Mouse (Mus musculus): ENCODE measurements around the gene Fam206a. TPM values are rescaled to one million over a fixed set of nuclear protein-coding genes. Genes with fewer than 3 reads are reported as not detected.

Gene Fam206a
- polyA plus RNA-seq, 1 experiment from 2014 or later = 17.8 TPM

DNA sequence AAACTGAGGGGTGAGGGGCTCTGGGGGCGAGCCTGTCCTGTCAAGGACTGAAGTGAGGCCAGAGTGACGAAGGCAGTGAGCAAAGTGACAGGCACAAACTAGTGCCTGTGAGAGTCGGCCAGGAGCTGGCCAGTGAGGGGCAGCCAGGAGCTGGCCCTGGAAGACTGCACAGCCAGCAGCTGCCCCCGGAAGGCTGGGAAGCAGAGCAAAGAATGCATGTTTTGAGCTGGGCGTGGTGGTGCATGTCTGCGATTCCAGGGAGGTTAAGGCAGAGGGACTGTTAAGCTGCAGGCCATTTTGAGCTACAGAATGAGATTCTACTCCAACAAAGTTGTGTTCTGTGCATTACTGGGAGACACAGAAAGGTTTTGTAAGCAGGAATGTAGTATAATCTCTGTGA, 48.6 kb downstream of the Fam206a start:
- WGBS = 56% methylated on average over 6 of the region's 6 CpGs
- H3K4me2 ChIP-seq (ENCODE audit: low read depth, low read length) = no peak overlapping the region
- no peaks in the 10 kb centered on the region for H3K9me3 ChIP-seq (ENCODE audit: control insufficient read depth, low read length)
- H3K9ac ChIP-seq (replicated peaks; ENCODE audit: low read depth, low read length) = no peak overlapping the region
- H3K4me3 ChIP-seq (ENCODE audit: low read depth, low read length) = no peak overlapping the region
- ATAC-seq (ENCODE audit: low read depth) = peak; percentile 46; the same call in 1 of the 2 replicates
- no peaks in the 10 kb centered on the region for H3K27me3 ChIP-seq (ENCODE audit: control insufficient read depth, insufficient read depth, low read length)
- no peak overlapping the region for H3K27ac ChIP-seq (ENCODE audit: low read depth, low read length)
- no peaks in the 10 kb centered on the region for H3K36me3 ChIP-seq (ENCODE audit: control insufficient read depth, insufficient read depth, low read length)
- no peaks in the 10 kb centered on the region for H3K4me1 ChIP-seq (ENCODE audit: control insufficient read depth, insufficient read depth, low read length)

DNA sequence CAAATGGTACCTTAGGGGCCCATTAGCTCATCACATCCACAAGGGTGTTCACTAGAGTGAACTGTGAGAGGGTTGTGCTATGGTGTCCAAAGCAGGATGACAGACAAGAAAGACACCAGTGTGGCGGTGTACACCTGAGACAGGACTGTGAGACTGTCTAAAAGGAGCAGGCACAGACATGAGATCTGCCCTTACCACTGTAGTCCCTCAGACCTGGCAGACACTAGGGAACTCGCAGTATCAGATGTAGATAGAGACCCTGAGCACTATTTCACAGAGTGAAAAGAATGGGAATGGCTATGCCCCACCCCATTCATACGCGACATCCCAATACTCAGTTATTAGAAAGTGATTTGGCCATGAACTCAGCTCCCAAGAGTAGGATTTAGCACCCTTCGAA, 53.8 kb downstream of the Fam206a start:
- Histone ChIP-seq H3K27ac (ENCODE audit: low read depth, low read length) (no peak overlapping the region), H3K36me3 (ENCODE audit: control insufficient read depth, insufficient read depth, low read length) (no peaks in the 10 kb centered on the region), H3K4me2 (ENCODE audit: low read depth, low read length) (no peak overlapping the region), H3K4me3 (ENCODE audit: low read depth, low read length) (no peak overlapping the region), H3K4me1 (ENCODE audit: control insufficient read depth, insufficient read depth, low read length) (0 out of 2 replicates have a peak, but pooled peaks cover 3% of the 10 kb centered on the region), H3K9ac (replicated peaks; ENCODE audit: low read depth, low read length) (no peak overlapping the region), H3K27me3 (ENCODE audit: control insufficient read depth, insufficient read depth, low read length) (no peaks in the 10 kb centered on the region), H3K9me3 (ENCODE audit: control insufficient read depth, low read length) (no peaks in the 10 kb centered on the region)
- peak; percentile 58; the same call in 1 of the 2 replicates for ATAC-seq (ENCODE audit: low read depth)
- 88% methylated on average over 5 of the region's 5 CpGs for WGBS

GRCm38 (mm10) chr4:56856371-56856949, 54.3 kb downstream of the Fam206a start:
- 76% methylated on average over 8 of the region's 8 CpGs for WGBS
- Histone ChIP-seq H3K36me3 (ENCODE audit: control insufficient read depth, insufficient read depth, low read length) (no peaks in the 10 kb centered on the region), H3K4me3 (ENCODE audit: low read depth, low read length) (no peak overlapping the region), H3K9ac (replicated peaks; ENCODE audit: low read depth, low read length) (no peak overlapping the region), H3K4me2 (ENCODE audit: low read depth, low read length) (no peak overlapping the region), H3K9me3 (ENCODE audit: control insufficient read depth, low read length) (no peaks in the 10 kb centered on the region), H3K27me3 (ENCODE audit: control insufficient read depth, insufficient read depth, low read length) (no peaks in the 10 kb centered on the region), H3K27ac (ENCODE audit: low read depth, low read length) (no peak overlapping the region), H3K4me1 (ENCODE audit: control insufficient read depth, insufficient read depth, low read length) (0 out of 2 replicates have a peak, but pooled peaks cover 3% of the 10 kb centered on the region)
- ATAC-seq (ENCODE audit: low read depth) = peak; percentile 31; the same call in 1 of the 2 replicates

DNA sequence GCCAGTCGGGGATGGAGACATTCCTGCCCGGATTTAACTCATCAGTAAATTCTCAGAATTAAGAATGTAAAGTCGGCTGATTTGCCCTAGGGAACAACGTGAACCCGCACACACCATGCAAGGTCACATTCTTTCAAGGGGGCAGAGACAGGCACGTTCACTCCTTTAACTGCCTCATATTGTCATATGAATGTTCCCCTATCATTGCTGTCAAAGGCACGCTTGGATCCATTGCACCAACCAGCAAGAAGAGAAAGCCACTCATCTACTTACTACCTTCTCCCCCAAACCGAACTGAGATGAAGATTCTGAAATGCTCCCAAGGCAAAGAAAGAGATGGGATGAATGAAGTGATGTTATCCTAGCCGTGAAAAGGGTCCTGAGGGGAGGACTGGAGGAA, 56.6 kb downstream of the Fam206a start:
- Histone ChIP-seq H3K9me3 (ENCODE audit: control insufficient read depth, low read length) (no peaks in the 10 kb centered on the region), H3K36me3 (ENCODE audit: control insufficient read depth, insufficient read depth, low read length) (no peaks in the 10 kb centered on the region), H3K4me2 (ENCODE audit: low read depth, low read length) (no peak overlapping the region), H3K4me1 (ENCODE audit: control insufficient read depth, insufficient read depth, low read length) (peaks cover 8% of the 10 kb centered on the region), H3K27me3 (ENCODE audit: control insufficient read depth, insufficient read depth, low read length) (no peaks in the 10 kb centered on the region), H3K27ac (ENCODE audit: low read depth, low read length) (no peak overlapping the region), H3K4me3 (ENCODE audit: low read depth, low read length) (no peak overlapping the region), H3K9ac (replicated peaks; ENCODE audit: low read depth, low read length) (no peak overlapping the region)
- WGBS = 77% methylated on average over 9 of the region's 9 CpGs
- ATAC-seq (ENCODE audit: low read depth) = no peak

Other genes with a start within 250 kb of the Fam206a start
- gene Gm26657, start 62.3 kb upstream of the Fam206a start, polyA plus RNA-seq (2014; fragmentation: Nextera tagmentation; extraction: Ambion mirVana) = not detected in 2 replicates
- not detected in 2 replicates for gene Actl7b, start 60.9 kb upstream of the Fam206a start, polyA plus RNA-seq (2014; fragmentation: Nextera tagmentation; extraction: Ambion mirVana)
- gene Actl7a, start 58.9 kb upstream of the Fam206a start, polyA plus RNA-seq (2014; fragmentation: Nextera tagmentation; extraction: Ambion mirVana) = not detected in 2 replicates
- gene Elp1, start within 50 bp of the Fam206a start, polyA plus RNA-seq (2014; fragmentation: Nextera tagmentation; extraction: Ambion mirVana) = 76.9 and 94.1 TPM in 2 replicates
- 14.4 and 22.8 TPM in 2 replicates for gene Ctnnal1, start 62.8 kb downstream of the Fam206a start, polyA plus RNA-seq (2014; fragmentation: Nextera tagmentation; extraction: Ambion mirVana)
- gene Tmem245, start 145.1 kb downstream of the Fam206a start, polyA plus RNA-seq (2014; fragmentation: Nextera tagmentation; extraction: Ambion mirVana) = 9.3 and 11.0 TPM in 2 replicates
- gene Frrs1l, start 188.0 kb downstream of the Fam206a start, polyA plus RNA-seq (2014; fragmentation: Nextera tagmentation; extraction: Ambion mirVana) = 31.6 and 34.5 TPM in 2 replicates

All from neural tube, embryonic 14.5 days (tissue).